Mouse (Mus musculus) hindbrain, embryonic 11.5 days (tissue): ENCODE results near the gene Zfp420. TPM values are rescaled to one million over a fixed set of nuclear protein-coding genes. Genes with fewer than 3 reads are reported as not detected.
"Not testable (repeated sequence)": the region's sequence is repeated elsewhere in the genome, so short reads cannot be mapped to it uniquely, and the experiment has no call there.

Experiments used
- ATAC-seq: fragments of 200-750 bp; cut with Nextera tagmentation; 2 replicates; pipeline ENCODE4 v1.8.0; 2017; ENCODE audit warnings: mild to moderate bottlenecking, moderate TSS enrichment, moderate library complexity; ENCODE audit not compliant: low FRiP score
- DNase-seq: peaks from one replicate; pipeline ENCODE4 v3.0.0-alpha.2; 2015; ENCODE audit warnings: low spot score
- H3K27ac ChIP-seq: fragments of 300-500 bp; sonication (generic); 2 replicates; pipeline ENCODE4 v1.5.1; 2014; ENCODE audit warnings: mild to moderate bottlenecking, low read depth, low read length
- H3K27me3 ChIP-seq: fragments of 300-500 bp; sonication (generic); 2 replicates; pipeline ENCODE4 v1.6.1; 2014; ENCODE audit warnings: mild to moderate bottlenecking, low read length, moderate library complexity, mixed read lengths; ENCODE audit not compliant: control insufficient read depth, insufficient read depth
- H3K36me3 ChIP-seq: fragments of 300-500 bp; sonication (generic); 2 replicates; pipeline ENCODE4 v1.6.1; 2014; ENCODE audit warnings: mild to moderate bottlenecking, low read length, moderate library complexity, mixed read lengths; ENCODE audit not compliant: control insufficient read depth, insufficient read depth
- H3K4me1 ChIP-seq: fragments of 300-500 bp; sonication (generic); replicated peaks from 2 replicates; pipeline ENCODE4 v1.6.1; 2014; ENCODE audit warnings: low read length, mixed read lengths; ENCODE audit not compliant: control insufficient read depth, insufficient read depth
- H3K4me2 ChIP-seq: fragments of 300-500 bp; sonication (generic); replicated peaks from 2 replicates; pipeline ENCODE4 v1.6.1; 2014; ENCODE audit warnings: mild to moderate bottlenecking, low read depth, low read length
- H3K4me3 ChIP-seq: fragments of 300-500 bp; sonication (generic); 2 replicates; pipeline ENCODE4 v1.5.1; 2014; ENCODE audit warnings: low read depth, low read length
- H3K9ac ChIP-seq: fragments of 300-500 bp; sonication (generic); 2 replicates; pipeline ENCODE4 v1.6.1; 2014; ENCODE audit warnings: low read depth, low read length
- H3K9me3 ChIP-seq: fragments of 300-500 bp; sonication (generic); 2 replicates; pipeline ENCODE4 v1.6.1; 2016; ENCODE audit warnings: low read length; ENCODE audit not compliant: control insufficient read depth
- WGBS: fragments of 180-500 bp; shearing (Covaris S2); extraction: QIAGEN DNeasy Blood & Tissue Kit; methylation state at CpG from one replicate; pipeline ENCODE4 v1.1.7; 2014; 5-methylcytosine and 5-hydroxymethylcytosine counted together
- polyA plus RNA-seq: library from polyadenylated mRNA; unstranded; fragments of >200 nt; fragmentation: Nextera tagmentation; extraction: Ambion mirVana; gene quantifications from 2 replicates; pipeline ENCODE4 v1.2.1, GENCODE M21; 2014

Gene Zfp420
- polyA plus RNA-seq, 1 experiment from 2014 or later = 11.7 TPM

GRCm38 (mm10) chr7:29836816-29837215 lies 23.0 kb upstream of the Zfp420 start:
- no peak overlapping the region for H3K9ac ChIP-seq
- DNase-seq (no peak), ATAC-seq (no peak)
- H3K27ac ChIP-seq = no peak overlapping the region
- no peaks in the 10 kb centered on the region for H3K36me3 ChIP-seq
- no peaks in the 10 kb centered on the region for H3K27me3 ChIP-seq
- 92% methylated on average over 1 of the region's 1 CpGs for WGBS
- no peaks in the 10 kb centered on the region for H3K4me1 ChIP-seq
- no peak overlapping the region for H3K4me2 ChIP-seq
- no peaks in the 10 kb centered on the region for H3K9me3 ChIP-seq
- H3K4me3 ChIP-seq = no peak overlapping the region

GRCm38 (mm10) chr7:29839256-29839655 lies 20.5 kb upstream of the Zfp420 start:
- Histone ChIP-seq H3K9me3 (no peaks in the 10 kb centered on the region), H3K36me3 (no peaks in the 10 kb centered on the region), H3K4me1 (no peaks in the 10 kb centered on the region), H3K4me2 (no peak overlapping the region), H3K27me3 (no peaks in the 10 kb centered on the region), H3K9ac (no peak overlapping the region), H3K4me3 (no peak overlapping the region), H3K27ac (no peak overlapping the region)
- DNase-seq = no peak
- 81% methylated on average over 3 of the region's 3 CpGs for WGBS
- no peak for ATAC-seq

- Histone ChIP-seq H3K36me3 (no peaks in the 10 kb centered on the region; the same call in 1 of the 2 replicates), H3K27ac (no peak overlapping the region), H3K27me3 (no peaks in the 10 kb centered on the region), H3K4me3 (no peak overlapping the region), H3K9ac (no peak overlapping the region), H3K4me1 (no peaks in the 10 kb centered on the region), H3K4me2 (no peak overlapping the region), H3K9me3 (no peaks in the 10 kb centered on the region)
- DNase-seq (no peak), ATAC-seq (no peak)
- 85% methylated on average over 1 of the region's 1 CpGs for WGBS
Measured at GRCm38 (mm10) chr7:29842105-29842504, 17.7 kb upstream of the Zfp420 start.

- DNase-seq (no peak), ATAC-seq (no peak)
- H3K4me3 ChIP-seq = no peak overlapping the region
- no peaks in the 10 kb centered on the region; the same call in 1 of the 2 replicates for H3K36me3 ChIP-seq
- no peak overlapping the region for H3K9ac ChIP-seq
- no peaks in the 10 kb centered on the region for H3K9me3 ChIP-seq
- H3K27ac ChIP-seq = no peak overlapping the region
- H3K4me1 ChIP-seq = no peaks in the 10 kb centered on the region
- 93% methylated on average over 5 of the region's 5 CpGs for WGBS
- H3K4me2 ChIP-seq = no peak overlapping the region
- H3K27me3 ChIP-seq = no peaks in the 10 kb centered on the region
Measured at GRCm38 (mm10) chr7:29844616-29845015, 15.2 kb upstream of the Zfp420 start.

- H3K9me3 ChIP-seq = no peaks in the 10 kb centered on the region
- ATAC-seq = peak; percentile 11; the same call in 1 of the 2 replicates
- WGBS = 64% methylated on average over 9 of the region's 9 CpGs
- peak overlapping the region; percentile 70 for H3K9ac ChIP-seq
- peak overlapping the region; percentile 69 for H3K4me2 ChIP-seq
- H3K4me3 ChIP-seq = peak overlapping the region; percentile 53
- H3K27me3 ChIP-seq = no peaks in the 10 kb centered on the region
- no peaks in the 10 kb centered on the region for H3K36me3 ChIP-seq
- H3K27ac ChIP-seq = no peak overlapping the region
- H3K4me1 ChIP-seq = no peaks in the 10 kb centered on the region
- DNase-seq = peak; percentile 16
Measured at GRCm38 (mm10) chr7:29852831-29853218, 7.0 kb upstream of the Zfp420 start.

- WGBS = 2% methylated on average over 21 of the region's 21 CpGs
- Histone ChIP-seq H3K4me3 (peak within 1 kb of the TSS; percentile 53), H3K36me3 (no peaks in the 10 kb centered on the region), H3K4me2 (peak within 1 kb of the TSS; percentile 69), H3K9ac (peak within 1 kb of the TSS; percentile 70), H3K4me1 (no peaks in the 10 kb centered on the region), H3K9me3 (no peaks in the 10 kb centered on the region), H3K27ac (no peak within 1 kb of the TSS), H3K27me3 (no peaks in the 10 kb centered on the region)
- ATAC-seq (peak; percentile 98), DNase-seq (peak; percentile 95)
Measured at GRCm38 (mm10) chr7:29853219-29853842, 6.4 kb upstream of the Zfp420 start, which contains the start of gene Zfp940. Gene Zfp940, minus strand, starts transcription at chr7:29853669.

GRCm38 (mm10) chr7:29861660-29862059 lies 1.9 kb downstream of the Zfp420 start:
- Histone ChIP-seq H3K4me1 (no peaks in the 10 kb centered on the region; the same call in 1 of the 2 replicates), H3K36me3 (no peaks in the 10 kb centered on the region), H3K27me3 (no peaks in the 10 kb centered on the region), H3K4me2 (no peak overlapping the region), H3K27ac (no peak overlapping the region), H3K9me3 (no peaks in the 10 kb centered on the region), H3K4me3 (no peak overlapping the region), H3K9ac (no peak overlapping the region)
- 89% methylated on average over 7 of the region's 7 CpGs for WGBS
- DNase-seq = peak; percentile 1
- ATAC-seq = no peak

- Histone ChIP-seq H3K27ac (no peak overlapping the region), H3K4me2 (no peak overlapping the region), H3K27me3 (no peaks in the 10 kb centered on the region), H3K9me3 (peaks cover 15% of the 10 kb centered on the region; the same call in 1 of the 2 replicates), H3K4me3 (no peak overlapping the region), H3K4me1 (no peaks in the 10 kb centered on the region), H3K36me3 (peaks cover 21% of the 10 kb centered on the region), H3K9ac (no peak overlapping the region)
- ATAC-seq (no peak), DNase-seq (no peak)
- 94% methylated on average over 10 of the region's 10 CpGs for WGBS
Measured at GRCm38 (mm10) chr7:29874256-29874655, 14.5 kb downstream of the Zfp420 start.

GRCm38 (mm10) chr7:29877561-29877960 lies 17.8 kb downstream of the Zfp420 start:
- not testable (repeated sequence) for H3K9ac ChIP-seq, DNase-seq, ATAC-seq, H3K4me3 ChIP-seq, H3K4me1 ChIP-seq, H3K27me3 ChIP-seq, H3K27ac ChIP-seq, H3K4me2 ChIP-seq
- Histone ChIP-seq H3K36me3 (peaks cover 21% of the 10 kb centered on the region), H3K9me3 (peaks cover 12% of the 10 kb centered on the region; the same call in 1 of the 2 replicates)
- WGBS = 90% methylated on average over 9 of the region's 9 CpGs
